ENCODE assay signal across 8 mouse cellular contexts in the genomic region with DNA sequence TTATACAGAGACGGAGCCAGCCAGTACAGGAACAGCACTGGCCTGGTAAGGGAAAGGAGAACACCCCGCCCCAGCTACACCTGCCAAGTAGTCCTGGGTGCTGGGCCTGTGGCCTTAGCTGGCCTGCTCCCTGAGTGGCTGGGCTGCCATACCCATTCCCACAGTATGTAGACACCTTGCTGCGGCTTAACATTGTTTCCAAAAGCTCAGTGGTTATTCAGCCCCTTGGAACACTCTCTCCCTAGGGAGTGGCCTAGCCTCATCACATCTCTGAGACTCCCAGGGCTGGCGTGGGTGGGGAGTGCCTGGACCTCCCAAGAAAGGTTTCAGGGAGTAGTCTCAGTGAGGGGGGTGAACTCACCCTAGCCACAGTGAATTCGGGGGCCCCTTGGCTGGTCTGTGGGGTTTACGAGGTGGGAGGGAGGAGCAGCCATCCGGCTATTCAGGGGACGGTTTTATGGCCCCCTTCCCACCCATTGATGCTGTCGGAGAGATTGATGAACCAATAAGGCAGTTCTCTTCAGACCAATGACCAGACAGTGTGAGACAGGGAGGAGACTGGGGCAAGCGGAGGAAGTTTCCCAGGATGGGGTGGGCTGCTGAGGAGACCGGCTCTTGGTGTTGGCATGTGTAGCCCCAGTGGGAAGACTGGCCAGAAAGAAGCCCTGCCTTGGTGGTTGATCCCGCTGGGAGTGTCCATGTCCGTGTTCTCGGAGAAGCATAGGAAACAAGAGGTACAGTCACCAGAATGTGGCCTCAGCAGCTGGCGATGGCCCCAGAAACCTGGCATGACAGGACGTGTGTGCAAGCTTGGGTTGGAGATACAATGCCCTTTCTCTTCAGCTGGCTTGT.
DNase-seq lines count a peak whose midpoint lies in the region; ATAC-seq and TF ChIP-seq lines count a peak whose summit lies in the region.

No protein-coding gene starts in this region.

- no peak for TF ChIP-seq POLR2A in kidney, adult 2 months (IDR thresholded peaks at IDR 0.05; ENCODE audit: low read depth, low read length)

- peaks cover 12% of the 10 kb centered on the region for H3K4me1 ChIP-seq in kidney, adult 2 months (ENCODE audit: control insufficient read depth, insufficient read depth, low read length)
- peaks cover 82% of the 10 kb centered on the region for H3K4me1 ChIP-seq in E14TG2a.4 (replicated peaks; ENCODE audit: low read depth, low read length)
- peaks cover 13% of the 10 kb centered on the region for H3K4me1 ChIP-seq in hindbrain, embryonic 15.5 days (replicated peaks)
- peaks cover 48% of the 10 kb centered on the region for H3K4me1 ChIP-seq in neural tube, embryonic 12.5 days

- peak; percentile 47 for DNase-seq in kidney, postnatal 10 days
- no peak for DNase-seq in kidney, adult 2 months
- DNase-seq in cerebellum, postnatal 14 days = peak; percentile 45 to 58
- no peak for DNase-seq in ovary, postnatal 14 days (ENCODE audit: low spot score)

- WGBS in kidney, adult 2 months = 55% methylated on average over 16 of the region's 16 CpGs
- 42% methylated on average over 16 of the region's 16 CpGs for WGBS in hindbrain, embryonic 15.5 days
- WGBS in neural tube, embryonic 12.5 days = 7% methylated on average over 16 of the region's 16 CpGs

- no peak overlapping the region for H3K4me2 ChIP-seq in hindbrain, embryonic 15.5 days
- H3K4me2 ChIP-seq in neural tube, embryonic 12.5 days (replicated peaks) = peak overlapping the region; percentile 25; the same call in 1 of the 2 replicates

- peaks cover 11% of the 10 kb centered on the region for H3K9me3 ChIP-seq in E14TG2a.4 (ENCODE audit: low read length)
- no peaks in the 10 kb centered on the region for H3K9me3 ChIP-seq in hindbrain, embryonic 15.5 days
- no peaks in the 10 kb centered on the region for H3K9me3 ChIP-seq in neural tube, embryonic 12.5 days

- H3K27ac ChIP-seq in kidney, adult 2 months (ENCODE audit: insufficient read depth, low read depth, low read length) = no peak overlapping the region
- H3K27ac ChIP-seq in hindbrain, embryonic 15.5 days (replicated peaks) = no peak overlapping the region
- H3K27ac ChIP-seq in neural tube, embryonic 12.5 days = peak overlapping the region; percentile 66; the same call in 1 of the 2 replicates

- H3K27me3 ChIP-seq in kidney, adult 2 months (replicated peaks; ENCODE audit: control insufficient read depth, insufficient read depth, low read length) = no peaks in the 10 kb centered on the region
- no peaks in the 10 kb centered on the region for H3K27me3 ChIP-seq in E14TG2a.4 (ENCODE audit: insufficient read depth, low read length)
- H3K27me3 ChIP-seq in hindbrain, embryonic 15.5 days = no peaks in the 10 kb centered on the region
- no peaks in the 10 kb centered on the region for H3K27me3 ChIP-seq in neural tube, embryonic 12.5 days (replicated peaks)

- no peak overlapping the region for H3K9ac ChIP-seq in hindbrain, embryonic 15.5 days
- 0 out of 2 replicates have a peak overlapping the region, but pooled peaks have one; percentile 17 for H3K9ac ChIP-seq in neural tube, embryonic 12.5 days

- peak; percentile 63 for ATAC-seq in hindbrain, embryonic 15.5 days (ENCODE audit: low FRiP score, low read depth)
- ATAC-seq in neural tube, embryonic 12.5 days (ENCODE audit: low FRiP score, low read depth) = peak; percentile 83
- no peak for ATAC-seq in frontal cortex, adult (ENCODE audit: low TSS enrichment)

- TF ChIP-seq CTCF in kidney, adult 2 months (conservative IDR thresholded peaks at IDR 0.05; ENCODE audit: insufficient read depth, insufficient read length, low read depth, low read length) = no peak
- no peak for TF ChIP-seq CTCF in E14TG2a.4 (conservative IDR thresholded peaks at IDR 0.05; ENCODE audit: low read length)

- 0 out of 2 replicates have a peak, but pooled peaks cover 2% of the 10 kb centered on the region for H3K36me3 ChIP-seq in kidney, adult 2 months (ENCODE audit: control insufficient read depth, insufficient read depth, low read length)
- peaks cover 66% of the 10 kb centered on the region for H3K36me3 ChIP-seq in E14TG2a.4 (ENCODE audit: insufficient read depth, low read length)
- H3K36me3 ChIP-seq in hindbrain, embryonic 15.5 days = peaks cover 9% of the 10 kb centered on the region
- peaks cover 37% of the 10 kb centered on the region for H3K36me3 ChIP-seq in neural tube, embryonic 12.5 days

- H3K4me3 ChIP-seq in kidney, adult 2 months (ENCODE audit: insufficient read depth, low read depth, low read length) = no peak overlapping the region
- 0 out of 2 replicates have a peak overlapping the region, but pooled peaks have one; percentile 3 for H3K4me3 ChIP-seq in E14TG2a.4 (replicated peaks; ENCODE audit: low read length)
- no peak overlapping the region for H3K4me3 ChIP-seq in hindbrain, embryonic 15.5 days
- H3K4me3 ChIP-seq in neural tube, embryonic 12.5 days = no peak overlapping the region

Comparison
In these comparisons a context has a peak if more than half of its experiments do, and no peak if none do; other contexts are left out.
1. DNase-seq: peak in kidney, postnatal 10 days (single experiment) and cerebellum, postnatal 14 days (2 of 2); none in kidney, adult 2 months (single experiment) and ovary, postnatal 14 days (single experiment).